Mouse (Mus musculus) liver, embryonic 14.5 days (tissue): ENCODE measurements around the gene Kcnt2. TPM values are rescaled to one million over a fixed set of nuclear protein-coding genes. Genes with fewer than 3 reads are reported as not detected.

Experiments
- ATAC-seq: fragments of 200-750 bp; cut with Nextera tagmentation; 2 replicates; pipeline ENCODE4 v1.8.0; 2017; ENCODE audit warnings: moderate number of reproducible peaks, mild to moderate bottlenecking, moderate library complexity; ENCODE audit not compliant: insufficient read depth
- DNase-seq, 3 experiments: peaks; one replicate each; pipeline ENCODE4 v3.0.0-alpha.2; 2012 to 2013; ENCODE audit warnings: low read depth in 3 of 3, low spot score in 3 of 3
- H3K27ac ChIP-seq: fragments of 300-500 bp; sonication (generic); 2 replicates; pipeline ENCODE4 v1.5.1; 2014; ENCODE audit warnings: moderate library complexity, mild to moderate bottlenecking, control low read depth, inconsistent platforms
- H3K27me3 ChIP-seq: fragments of 300-500 bp; sonication (generic); 2 replicates; pipeline ENCODE4 v1.6.1; 2014; ENCODE audit warnings: mild to moderate bottlenecking, low read length, moderate library complexity; ENCODE audit not compliant: control insufficient read depth, insufficient read depth
- H3K36me3 ChIP-seq: fragments of 300-500 bp; sonication (generic); replicated peaks from 2 replicates; pipeline ENCODE4 v1.6.1; 2014; ENCODE audit warnings: low read depth; ENCODE audit not compliant: control insufficient read depth, insufficient read depth
- H3K4me1 ChIP-seq, 2 experiments: fragments of 200-500 bp in 1 of 2; fragments of 300-500 bp in 1 of 2; sonication (generic) in 1 of 2; replicated peaks; 2 replicates each; pipeline ENCODE4 v1.6.1; 2012 to 2014; ENCODE audit warnings: antibody characterized with exemption in 1 of 2, inconsistent platforms in 1 of 2, low read length in 1 of 2; ENCODE audit not compliant: control insufficient read depth in 2 of 2, insufficient read depth in 2 of 2
- H3K4me2 ChIP-seq: fragments of 300-500 bp; sonication (generic); 2 replicates; pipeline ENCODE4 v1.6.1; 2014; ENCODE audit warnings: low read depth, mild to moderate bottlenecking, control low read depth, moderate library complexity
- H3K4me3 ChIP-seq, 2 experiments: fragments of 200-500 bp in 1 of 2; fragments of 300-500 bp in 1 of 2; sonication (generic) in 1 of 2; 2 replicates each; pipeline ENCODE4 v1.5.1; 2012 to 2014; ENCODE audit warnings: low read depth in 2 of 2, low read length in 2 of 2, mild to moderate bottlenecking in 2 of 2, control low read depth in 1 of 2, inconsistent platforms in 1 of 2, moderate library complexity in 1 of 2; ENCODE audit not compliant: insufficient read depth in 1 of 2
- H3K9ac ChIP-seq: fragments of 300-500 bp; sonication (generic); replicated peaks from 2 replicates; pipeline ENCODE4 v1.6.1; 2014; ENCODE audit warnings: mild to moderate bottlenecking, control low read depth, moderate library complexity
- H3K9me3 ChIP-seq: fragments of 300-500 bp; sonication (generic); 2 replicates; pipeline ENCODE4 v1.6.1; 2016; ENCODE audit warnings: low read length, mixed read lengths; ENCODE audit not compliant: control insufficient read depth
- CTCF ChIP-seq: IDR thresholded peaks from 2 replicates; pipeline ENCODE4 v1.5.1; 2016; ENCODE audit warnings: antibody characterized with exemption, low read depth, control low read depth
- EP300 ChIP-seq: IDR thresholded peaks from 2 replicates; pipeline ENCODE4 v1.6.1; 2016; ENCODE audit warnings: antibody characterized with exemption, low read depth
- whole genome bisulfite sequencing: fragments of 180-500 bp; shearing (Covaris S2); extraction: QIAGEN DNeasy Blood & Tissue Kit; methylation state at CpG from one replicate; pipeline ENCODE4 v1.1.7; 2014; ENCODE audit not compliant: insufficient replicate concordance; 5-methylcytosine and 5-hydroxymethylcytosine counted together
- polyA plus RNA-seq, 2 experiments: library from polyadenylated mRNA; depleted of rRNA in 1 of 2; stranded (reverse) in 1 of 2; unstranded in 1 of 2; fragments of >200 nt; fragmentation: Nextera tagmentation in 1 of 2; extraction: Ambion mirVana in 1 of 2; gene quantifications; 2 replicates each; pipeline versions ENCODE4 v1.2.1 to v1.2.3; 2012 to 2014

Kcnt2 gene
- polyA plus RNA-seq, 2 experiments: 0.04 to 0.07 TPM

DNA sequence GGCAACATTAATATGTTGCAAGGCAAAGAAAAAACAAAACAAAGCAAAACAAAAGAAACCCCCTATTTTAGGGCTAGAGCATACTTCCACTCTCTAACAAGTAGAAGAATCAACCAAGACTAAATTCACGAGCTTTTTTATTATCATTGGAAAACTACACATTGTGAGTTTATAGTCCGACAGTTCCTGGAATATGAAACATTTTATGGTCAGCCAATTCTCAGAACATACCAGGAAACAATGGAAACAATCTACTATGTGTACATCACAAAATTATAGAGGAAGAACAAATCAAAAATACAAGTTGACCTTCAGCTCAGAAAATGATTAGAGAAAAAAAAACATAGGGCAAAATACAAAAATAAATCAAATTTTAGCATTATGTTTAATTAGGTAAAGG lies 368.9 kb downstream of the Kcnt2 start:
- DNase-seq (no peak), ATAC-seq (no peak)
- WGBS: 58% methylated on average over 2 of the region's 2 CpGs
- no peaks in the 10 kb centered on the region for H3K36me3 ChIP-seq
- H3K9me3 ChIP-seq: no peaks in the 10 kb centered on the region
- TF ChIP-seq EP300 (no peak), CTCF (no peak)
- H3K9ac ChIP-seq: no peak overlapping the region
- no peak overlapping the region for H3K4me3 ChIP-seq
- no peak overlapping the region for H3K4me2 ChIP-seq
- no peak overlapping the region for H3K27ac ChIP-seq
- H3K4me1 ChIP-seq: no peaks in the 10 kb centered on the region
- no peaks in the 10 kb centered on the region for H3K27me3 ChIP-seq

GRCm38 (mm10) chr1:140618164-140618563 lies 372.2 kb downstream of the Kcnt2 start:
- H3K4me3 ChIP-seq: no peak overlapping the region
- no peak overlapping the region for H3K4me2 ChIP-seq
- H3K36me3 ChIP-seq: no peaks in the 10 kb centered on the region
- DNase-seq (no peak), ATAC-seq (no peak)
- TF ChIP-seq EP300 (no peak), CTCF (no peak)
- H3K9ac ChIP-seq: no peak overlapping the region
- H3K27ac ChIP-seq: no peak overlapping the region
- no peaks in the 10 kb centered on the region for H3K4me1 ChIP-seq
- H3K27me3 ChIP-seq: no peaks in the 10 kb centered on the region
- no peaks in the 10 kb centered on the region for H3K9me3 ChIP-seq

DNA sequence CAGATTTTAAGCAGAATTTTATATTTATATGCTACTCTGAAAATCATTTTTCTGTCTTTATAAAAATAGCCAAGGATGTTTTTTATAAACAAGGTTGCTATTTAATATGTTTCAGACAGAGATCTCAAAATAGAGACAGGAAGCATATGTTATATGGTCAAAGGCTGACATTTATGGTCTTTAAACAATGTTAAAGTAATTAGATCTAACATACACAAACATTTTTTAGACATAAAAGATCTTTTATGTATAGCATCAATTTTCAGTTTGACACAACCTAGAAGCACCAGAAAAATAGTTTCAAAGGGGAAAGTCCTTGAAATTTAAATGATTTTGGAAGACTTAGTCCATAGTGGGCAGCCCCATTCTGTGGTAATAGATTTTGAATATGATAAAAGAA lies 379.0 kb downstream of the Kcnt2 start:
- TF ChIP-seq EP300: no peak
- Histone ChIP-seq H3K27ac (no peak overlapping the region), H3K4me1 (no peaks in the 10 kb centered on the region), H3K9me3 (no peaks in the 10 kb centered on the region), H3K4me3 (no peak overlapping the region), H3K36me3 (no peaks in the 10 kb centered on the region), H3K4me2 (no peak overlapping the region), H3K9ac (no peak overlapping the region), H3K27me3 (no peaks in the 10 kb centered on the region)
- DNase-seq: no peak
- no peak for ATAC-seq

- H3K36me3 ChIP-seq: no peaks in the 10 kb centered on the region
- H3K27me3 ChIP-seq: no peaks in the 10 kb centered on the region
- H3K9me3 ChIP-seq: no peaks in the 10 kb centered on the region
- 35% methylated on average over 3 of the region's 3 CpGs for WGBS
- TF ChIP-seq EP300 (no peak), CTCF (no peak)
- no peaks in the 10 kb centered on the region for H3K4me1 ChIP-seq
- no peak for DNase-seq
- no peak overlapping the region for H3K4me3 ChIP-seq
- H3K27ac ChIP-seq: no peak overlapping the region
- ATAC-seq: no peak
- no peak overlapping the region for H3K9ac ChIP-seq
- no peak overlapping the region for H3K4me2 ChIP-seq
Observed at GRCm38 (mm10) chr1:140659607-140660340, 413.8 kb downstream of the Kcnt2 start.

GRCm38 (mm10) chr1:140660751-140661403 lies 414.9 kb downstream of the Kcnt2 start:
- ATAC-seq (no peak), DNase-seq (no peak)
- Histone ChIP-seq H3K4me3 (no peak overlapping the region), H3K9ac (no peak overlapping the region), H3K9me3 (no peaks in the 10 kb centered on the region), H3K36me3 (no peaks in the 10 kb centered on the region), H3K27me3 (no peaks in the 10 kb centered on the region), H3K27ac (no peak overlapping the region), H3K4me2 (no peak overlapping the region), H3K4me1 (no peaks in the 10 kb centered on the region)
- TF ChIP-seq EP300 (no peak), CTCF (no peak)
- WGBS: 43% methylated on average over 12 of the region's 12 CpGs
